ENCODE assay signal across 10 mouse cellular contexts in genomic region chr3:35090496-35091133, GRCm38 (mm10).
DNase-seq lines count a peak whose midpoint lies in the region; ATAC-seq lines count a peak whose summit lies in the region.
"Had no signal": no experiment of that assay in that cellular context is flagged by ENCODE, and none has a peak within 500 bp of the region (broad histone marks: within the 10 kb centered on the region; RNA-seq: fewer than 3 reads in every experiment).

No protein-coding gene starts in this region.

- H3K4me2 ChIP-seq in embryonic facial prominence, embryonic 11.5 days (ENCODE audit: low read depth, low read length) = no peak overlapping the region
- no peak overlapping the region for H3K4me2 ChIP-seq in midbrain, embryonic 11.5 days

- DNase-seq in gastrocnemius, adult 18-20 months (ENCODE audit: low spot score) = peak; percentile 16
- DNase-seq in gastrocnemius, postnatal 10 days = no peak
- peak; percentile 30 for DNase-seq in embryonic facial prominence, embryonic 11.5 days (ENCODE audit: low spot score)
- peak; percentile 43 for DNase-seq in heart, postnatal 4 days
- DNase-seq in midbrain, embryonic 11.5 days (ENCODE audit: low spot score, missing footprints) = peak; percentile 89
- DNase-seq in natural killer cell, adult 2 months (ENCODE audit: low spot score in 2 of 2) = no peak
- no peak for DNase-seq in adrenal gland, postnatal 25 days

- no peaks in the 10 kb centered on the region for H3K36me3 ChIP-seq in embryonic facial prominence, embryonic 11.5 days (replicated peaks; ENCODE audit: control insufficient read depth, insufficient read depth, low read depth, low read length)
- H3K36me3 ChIP-seq in midbrain, embryonic 11.5 days (ENCODE audit: control insufficient read depth, insufficient read depth, low read length) = no peaks in the 10 kb centered on the region

- WGBS in embryonic facial prominence, embryonic 11.5 days = 19% methylated on average over 5 of the region's 5 CpGs
- 32% methylated on average over 5 of the region's 5 CpGs for WGBS in midbrain, embryonic 11.5 days

- ATAC-seq in embryonic facial prominence, embryonic 11.5 days (replicated peaks; ENCODE audit: insufficient number of reproducible peaks, low FRiP score, low TSS enrichment, low read depth) = peak; percentile 46; the same call in 1 of the 2 replicates
- ATAC-seq in midbrain, embryonic 11.5 days (ENCODE audit: low FRiP score) = no peak
- ATAC-seq in megakaryocyte-erythroid progenitor cell, adult 5-6 weeks (replicated peaks; ENCODE audit: low FRiP score, low TSS enrichment, poor library complexity, severe bottlenecking) = no peak

- H3K27me3 ChIP-seq in embryonic facial prominence, embryonic 11.5 days (ENCODE audit: control insufficient read depth, insufficient read depth, low read length) = no peaks in the 10 kb centered on the region
- H3K27me3 ChIP-seq in midbrain, embryonic 11.5 days (ENCODE audit: control insufficient read depth, insufficient read depth, low read length) = no peaks in the 10 kb centered on the region
- H3K27me3 ChIP-seq: CH12.LX had no signal

- no peak overlapping the region for H3K27ac ChIP-seq in embryonic facial prominence, embryonic 11.5 days (replicated peaks; ENCODE audit: low read depth, low read length)
- peak overlapping the region; percentile 95 for H3K27ac ChIP-seq in midbrain, embryonic 11.5 days (ENCODE audit: low read depth, low read length)
- H3K27ac ChIP-seq: kidney, postnatal 0 days had no signal

- H3K9me3 ChIP-seq in embryonic facial prominence, embryonic 11.5 days (replicated peaks; ENCODE audit: control insufficient read depth, low read length) = no peaks in the 10 kb centered on the region
- no peaks in the 10 kb centered on the region for H3K9me3 ChIP-seq in midbrain, embryonic 11.5 days (ENCODE audit: control insufficient read depth, low read length)

- H3K4me1 ChIP-seq in embryonic facial prominence, embryonic 11.5 days (ENCODE audit: control insufficient read depth, insufficient read depth, low read length) = no peaks in the 10 kb centered on the region
- H3K4me1 ChIP-seq in midbrain, embryonic 11.5 days (ENCODE audit: control insufficient read depth, insufficient read depth, low read length) = peaks cover 45% of the 10 kb centered on the region

- H3K9ac ChIP-seq in embryonic facial prominence, embryonic 11.5 days (replicated peaks; ENCODE audit: low read length) = no peak overlapping the region
- no peak overlapping the region for H3K9ac ChIP-seq in midbrain, embryonic 11.5 days (ENCODE audit: low read length)

- H3K4me3 ChIP-seq in embryonic facial prominence, embryonic 11.5 days (ENCODE audit: low read depth, low read length) = no peak overlapping the region
- H3K4me3 ChIP-seq in midbrain, embryonic 11.5 days (ENCODE audit: low read depth, low read length) = no peak overlapping the region

Comparison
In these comparisons a context has a peak if more than half of its experiments do, and no peak if none do; other contexts are left out.
1. DNase-seq: peak in gastrocnemius, adult 18-20 months (single experiment), embryonic facial prominence, embryonic 11.5 days (single experiment), heart, postnatal 4 days (single experiment) and midbrain, embryonic 11.5 days (single experiment); none in gastrocnemius, postnatal 10 days (single experiment), natural killer cell, adult 2 months (0 of 2) and adrenal gland, postnatal 25 days (single experiment).